Mouse (Mus musculus): ENCODE results near the gene Tmco4.

GRCm38 (mm10) chr4:139092356-139093195 is 119.9 kb downstream of the Tmco4 start, which contains the start of gene Nbl1:
- TF ChIP-seq CTCF (IDR thresholded peaks at IDR 0.05; ENCODE audit: low read depth): no peak
- TF ChIP-seq EP300 (IDR thresholded peaks at IDR 0.05; ENCODE audit: low read depth): no peak

Data from liver, postnatal 0 days (tissue).